Mouse (Mus musculus) heart, embryonic 14.5 days (tissue): ENCODE data around the gene Uvrag. TPM values are rescaled to one million over a fixed set of nuclear protein-coding genes. Genes with fewer than 3 reads are reported as not detected.
A peak's percentile ranks its signal among the peaks of the same experiment; 100 is the strongest.
"Not testable (repeated sequence)": the region's sequence is repeated elsewhere in the genome, so short reads cannot be mapped to it uniquely, and the experiment has no call there.

Source experiments
- ATAC-seq: fragments of 200-750 bp; cut with Nextera tagmentation; 2 replicates; pipeline ENCODE4 v1.8.0; 2017; ENCODE audit warnings: low read depth, moderate TSS enrichment; ENCODE audit not compliant: insufficient number of reproducible peaks, insufficient read depth, low FRiP score
- H3K27ac ChIP-seq, 2 experiments: fragments of 200-500 bp in 1 of 2; fragments of 300-500 bp in 1 of 2; sonication (generic) in 1 of 2; replicated peaks in 1 of 2; 2 replicates each; pipeline ENCODE4 v1.5.1; 2012 to 2014; ENCODE audit warnings: low read depth in 2 of 2, low read length in 2 of 2, control low read depth in 1 of 2, mild to moderate bottlenecking in 1 of 2, mixed read lengths in 1 of 2; ENCODE audit not compliant: control insufficient read depth in 1 of 2, insufficient read depth in 1 of 2
- H3K27me3 ChIP-seq: fragments of 300-500 bp; sonication (generic); 2 replicates; pipeline ENCODE4 v1.6.1; 2014; ENCODE audit warnings: mild to moderate bottlenecking, low read length, control low read depth; ENCODE audit not compliant: control insufficient read depth, insufficient read depth
- H3K36me3 ChIP-seq: fragments of 300-500 bp; sonication (generic); 2 replicates; pipeline ENCODE4 v1.6.1; 2014; ENCODE audit warnings: mild to moderate bottlenecking, control low read depth, low read length, mixed read lengths; ENCODE audit not compliant: control insufficient read depth, insufficient read depth
- H3K4me1 ChIP-seq, 2 experiments: fragments of 200-500 bp in 1 of 2; fragments of 300-500 bp in 1 of 2; sonication (generic) in 1 of 2; 2 replicates each; pipeline ENCODE4 v1.6.1; 2012 to 2014; ENCODE audit warnings: low read length in 2 of 2, control low read depth in 1 of 2, mixed read lengths in 1 of 2; ENCODE audit not compliant: control insufficient read depth in 2 of 2, insufficient read depth in 2 of 2
- H3K4me2 ChIP-seq: fragments of 300-500 bp; sonication (generic); 2 replicates; pipeline ENCODE4 v1.6.1; 2014; ENCODE audit warnings: mild to moderate bottlenecking, low read length
- H3K4me3 ChIP-seq, 2 experiments: fragments of 200-500 bp in 1 of 2; fragments of 300-500 bp in 1 of 2; sonication (generic) in 1 of 2; 2 replicates each; pipeline ENCODE4 v1.5.1; 2012 to 2014; ENCODE audit warnings: low read length in 2 of 2, mild to moderate bottlenecking in 2 of 2, control low read depth in 1 of 2, low read depth in 1 of 2, moderate library complexity in 1 of 2; ENCODE audit not compliant: control insufficient read depth in 1 of 2, insufficient read depth in 1 of 2
- H3K9ac ChIP-seq: fragments of 300-500 bp; sonication (generic); 2 replicates; pipeline ENCODE4 v1.6.1; 2014; ENCODE audit warnings: mild to moderate bottlenecking, low read length
- H3K9me3 ChIP-seq: fragments of 300-500 bp; sonication (generic); 2 replicates; pipeline ENCODE4 v1.6.1; 2016; ENCODE audit warnings: low read length, control low read depth; ENCODE audit not compliant: control insufficient read depth
- WGBS: fragments of 180-500 bp; shearing (Covaris S2); extraction: QIAGEN DNeasy Blood & Tissue Kit; methylation state at CpG from one replicate; pipeline ENCODE4 v1.1.7; 2014; 5-methylcytosine and 5-hydroxymethylcytosine counted together
- polyA plus RNA-seq: library from polyadenylated mRNA; unstranded; fragments of >200 nt; fragmentation: Nextera tagmentation; extraction: Ambion mirVana; gene quantifications from 2 replicates; pipeline ENCODE4 v1.2.1, GENCODE M21; 2014

Gene Uvrag
- polyA plus RNA-seq, 1 experiment from 2014 or later = 18.9 TPM

- no peak overlapping the region for H3K4me2 ChIP-seq
- peaks cover 16 to 38% of the 10 kb centered on the region in 2 experiments for H3K4me1 ChIP-seq
- no peaks in the 10 kb centered on the region for H3K9me3 ChIP-seq
- WGBS = 52% methylated on average over 7 of the region's 7 CpGs
- ATAC-seq = no peak
- H3K36me3 ChIP-seq = 0 out of 2 replicates have a peak, but pooled peaks cover 2% of the 10 kb centered on the region
- H3K27me3 ChIP-seq = no peaks in the 10 kb centered on the region
- H3K4me3 ChIP-seq = no peak overlapping the region
- H3K27ac ChIP-seq = no peak overlapping the region
- no peak overlapping the region for H3K9ac ChIP-seq
These were observed 73.2 kb downstream of the Uvrag start for GRCm38 (mm10) chr7:99067710-99068109.

GRCm38 (mm10) chr7:99065920-99066319 lies 75.0 kb downstream of the Uvrag start:
- 28% methylated on average over 2 of the region's 2 CpGs for WGBS
- Histone ChIP-seq H3K4me3 (no peak overlapping the region), H3K9ac (no peak overlapping the region), H3K9me3 (no peaks in the 10 kb centered on the region), H3K27me3 (no peaks in the 10 kb centered on the region), H3K36me3 (0 out of 2 replicates have a peak, but pooled peaks cover 2% of the 10 kb centered on the region), H3K27ac (peak overlapping the region in 1 of 2 experiments; percentile 20; a peak in 1 of 4 replicates), H3K4me1 (peaks cover 8 to 25% of the 10 kb centered on the region in 2 experiments), H3K4me2 (peak overlapping the region; percentile 35; the same call in 1 of the 2 replicates)
- no peak for ATAC-seq

GRCm38 (mm10) chr7:99065391-99065831 lies 75.5 kb downstream of the Uvrag start:
- H3K4me3 ChIP-seq = no peak overlapping the region
- no peaks in the 10 kb centered on the region for H3K27me3 ChIP-seq
- H3K27ac ChIP-seq = peak overlapping the region in 1 of 2 experiments; percentile 20; a peak in 1 of 4 replicates
- H3K4me2 ChIP-seq = peak overlapping the region; percentile 35
- 17% methylated on average over 11 of the region's 11 CpGs for WGBS
- H3K9me3 ChIP-seq = no peaks in the 10 kb centered on the region
- H3K4me1 ChIP-seq = peaks cover 8 to 25% of the 10 kb centered on the region in 2 experiments
- H3K36me3 ChIP-seq = 0 out of 2 replicates have a peak, but pooled peaks cover 2% of the 10 kb centered on the region
- no peak for ATAC-seq
- H3K9ac ChIP-seq = 0 out of 2 replicates have a peak overlapping the region, but pooled peaks have one; percentile 21

DNA sequence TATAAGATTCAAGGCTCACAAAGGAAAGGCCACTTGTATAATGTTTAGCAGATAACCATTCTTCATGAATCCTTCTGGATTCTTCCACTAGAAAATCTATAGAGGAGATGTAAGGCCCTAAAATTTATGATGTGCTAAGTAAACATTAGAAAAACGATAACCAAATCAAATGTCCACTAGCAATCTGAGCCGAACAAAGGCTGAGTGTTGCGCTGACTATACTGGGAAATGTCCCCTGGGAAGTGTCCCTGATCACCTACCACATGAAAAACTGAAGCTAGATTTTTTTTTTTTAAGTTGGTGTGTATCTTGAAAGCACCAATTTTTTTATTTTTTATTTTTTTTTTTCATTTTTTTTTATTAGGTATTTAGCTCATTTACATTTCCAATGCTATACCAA lies 76.1 kb downstream of the Uvrag start:
- Histone ChIP-seq H3K27me3 (no peaks in the 10 kb centered on the region), H3K4me3 (no peak overlapping the region), H3K36me3 (0 out of 2 replicates have a peak, but pooled peaks cover 2% of the 10 kb centered on the region), H3K9me3 (no peaks in the 10 kb centered on the region), H3K9ac (no peak overlapping the region), H3K4me2 (no peak overlapping the region), H3K27ac (no peak overlapping the region), H3K4me1 (peaks cover 8 to 22% of the 10 kb centered on the region in 2 experiments)
- 79% methylated on average over 3 of the region's 3 CpGs for WGBS
- ATAC-seq = no peak

GRCm38 (mm10) chr7:99062263-99062662 lies 78.7 kb downstream of the Uvrag start:
- not testable (repeated sequence) for H3K36me3 ChIP-seq, H3K4me3 ChIP-seq, H3K4me2 ChIP-seq, ATAC-seq, H3K27me3 ChIP-seq, H3K9ac ChIP-seq, H3K27ac ChIP-seq, H3K9me3 ChIP-seq
- 77% methylated on average over 3 of the region's 3 CpGs for WGBS
- H3K4me1 ChIP-seq = peaks cover 8 to 18% of the 10 kb centered on the region in 2 experiments

- Histone ChIP-seq H3K4me3 (no peak overlapping the region), H3K4me2 (no peak overlapping the region), H3K9me3 (no peaks in the 10 kb centered on the region), H3K9ac (no peak overlapping the region), H3K27me3 (no peaks in the 10 kb centered on the region), H3K36me3 (0 out of 2 replicates have a peak, but pooled peaks cover 2% of the 10 kb centered on the region), H3K27ac (no peak overlapping the region), H3K4me1 (peaks cover 8 to 15% of the 10 kb centered on the region in 2 experiments)
- no peak for ATAC-seq
- WGBS = 71% methylated on average over 7 of the region's 7 CpGs
These were observed 79.8 kb downstream of the Uvrag start for GRCm38 (mm10) chr7:99061056-99061680.

- Histone ChIP-seq H3K36me3 (0 out of 2 replicates have a peak, but pooled peaks cover 3% of the 10 kb centered on the region), H3K27me3 (no peaks in the 10 kb centered on the region), H3K9ac (no peak overlapping the region), H3K4me3 (no peak overlapping the region), H3K4me2 (no peak overlapping the region), H3K27ac (no peak overlapping the region), H3K4me1 (peaks cover 6 to 8% of the 10 kb centered on the region in 2 experiments; a peak in 3 of 4 replicates), H3K9me3 (no peaks in the 10 kb centered on the region)
- no peak for ATAC-seq
- WGBS = 94% methylated on average over 5 of the region's 5 CpGs
These were observed 80.5 kb downstream of the Uvrag start for GRCm38 (mm10) chr7:99060476-99060875.
